Mouse (Mus musculus): ENCODE data around the gene Usp47. TPM values are rescaled to one million over a fixed set of nuclear protein-coding genes. Genes with fewer than 3 reads are reported as not detected.

Usp47 gene
- polyA plus RNA-seq, 1 experiment from 2014 or later = 58.1 TPM

GRCm38 (mm10) chr7:112127085-112127637 is 103.9 kb downstream of the Usp47 start:
- 78% methylated on average over 5 of the region's 5 CpGs for WGBS
- Histone ChIP-seq H3K4me1 (no peaks in the 10 kb centered on the region), H3K9me3 (replicated peaks) (no peaks in the 10 kb centered on the region), H3K4me2 (no peak overlapping the region), H3K27me3 (replicated peaks) (no peaks in the 10 kb centered on the region), H3K9ac (replicated peaks) (no peak overlapping the region), H3K36me3 (no peaks in the 10 kb centered on the region), H3K4me3 (replicated peaks) (no peak overlapping the region), H3K27ac (replicated peaks) (no peak overlapping the region)
- no peak for ATAC-seq (ENCODE audit: low FRiP score)

GRCm38 (mm10) chr7:112127954-112128353 is 104.7 kb downstream of the Usp47 start:
- WGBS = 79% methylated on average over 4 of the region's 4 CpGs
- Histone ChIP-seq H3K27me3 (replicated peaks) (no peaks in the 10 kb centered on the region), H3K9ac (replicated peaks) (no peak overlapping the region), H3K27ac (replicated peaks) (no peak overlapping the region), H3K9me3 (replicated peaks) (no peaks in the 10 kb centered on the region), H3K36me3 (no peaks in the 10 kb centered on the region), H3K4me1 (no peaks in the 10 kb centered on the region), H3K4me3 (replicated peaks) (no peak overlapping the region), H3K4me2 (no peak overlapping the region)
- ATAC-seq (ENCODE audit: low FRiP score) = no peak

GRCm38 (mm10) chr7:112128810-112129209 is 105.5 kb downstream of the Usp47 start:
- 87% methylated on average over 4 of the region's 4 CpGs for WGBS
- Histone ChIP-seq H3K36me3 (no peaks in the 10 kb centered on the region), H3K27me3 (replicated peaks) (no peaks in the 10 kb centered on the region), H3K9me3 (replicated peaks) (no peaks in the 10 kb centered on the region), H3K4me1 (no peaks in the 10 kb centered on the region), H3K27ac (replicated peaks) (no peak overlapping the region), H3K9ac (replicated peaks) (no peak overlapping the region), H3K4me2 (no peak overlapping the region), H3K4me3 (replicated peaks) (no peak overlapping the region)
- ATAC-seq (ENCODE audit: low FRiP score) = no peak

GRCm38 (mm10) chr7:112129851-112130250 is 106.5 kb downstream of the Usp47 start:
- no peaks in the 10 kb centered on the region for H3K9me3 ChIP-seq (replicated peaks)
- no peak overlapping the region for H3K9ac ChIP-seq (replicated peaks)
- WGBS = 85% methylated on average over 6 of the region's 6 CpGs
- no peak for ATAC-seq (ENCODE audit: low FRiP score)
- no peak overlapping the region for H3K4me2 ChIP-seq
- no peaks in the 10 kb centered on the region for H3K4me1 ChIP-seq
- H3K36me3 ChIP-seq = no peaks in the 10 kb centered on the region
- H3K27ac ChIP-seq (replicated peaks) = no peak overlapping the region
- no peaks in the 10 kb centered on the region for H3K27me3 ChIP-seq (replicated peaks)
- H3K4me3 ChIP-seq (replicated peaks) = no peak overlapping the region

- 97% methylated on average over 3 of the region's 3 CpGs for WGBS
- H3K9ac ChIP-seq (replicated peaks) = no peak overlapping the region
- no peaks in the 10 kb centered on the region for H3K36me3 ChIP-seq
- H3K27me3 ChIP-seq (replicated peaks) = no peaks in the 10 kb centered on the region
- no peak overlapping the region for H3K27ac ChIP-seq (replicated peaks)
- H3K9me3 ChIP-seq (replicated peaks) = no peaks in the 10 kb centered on the region
- no peak overlapping the region for H3K4me3 ChIP-seq (replicated peaks)
- no peak overlapping the region for H3K4me2 ChIP-seq
- ATAC-seq (ENCODE audit: low FRiP score) = no peak
- no peaks in the 10 kb centered on the region for H3K4me1 ChIP-seq
These were observed 107.4 kb downstream of the Usp47 start for GRCm38 (mm10) chr7:112130660-112131059.

GRCm38 (mm10) chr7:112132005-112132404 is 108.7 kb downstream of the Usp47 start:
- Histone ChIP-seq H3K27me3 (replicated peaks) (no peaks in the 10 kb centered on the region), H3K36me3 (no peaks in the 10 kb centered on the region), H3K9ac (replicated peaks) (no peak overlapping the region), H3K4me2 (no peak overlapping the region), H3K27ac (replicated peaks) (no peak overlapping the region), H3K9me3 (replicated peaks) (no peaks in the 10 kb centered on the region), H3K4me3 (replicated peaks) (no peak overlapping the region), H3K4me1 (no peaks in the 10 kb centered on the region)
- ATAC-seq (ENCODE audit: low FRiP score) = no peak
- WGBS = 47% methylated on average over 6 of the region's 6 CpGs

GRCm38 (mm10) chr7:112133277-112133676 is 110.0 kb downstream of the Usp47 start:
- Histone ChIP-seq H3K27ac (replicated peaks) (no peak overlapping the region), H3K4me2 (no peak overlapping the region), H3K9me3 (replicated peaks) (no peaks in the 10 kb centered on the region), H3K4me3 (replicated peaks) (no peak overlapping the region), H3K36me3 (no peaks in the 10 kb centered on the region), H3K4me1 (no peaks in the 10 kb centered on the region), H3K9ac (replicated peaks) (no peak overlapping the region), H3K27me3 (replicated peaks) (no peaks in the 10 kb centered on the region)
- 87% methylated on average over 5 of the region's 5 CpGs for WGBS
- no peak for ATAC-seq (ENCODE audit: low FRiP score)

- no peak overlapping the region for H3K27ac ChIP-seq (replicated peaks)
- H3K4me3 ChIP-seq (replicated peaks) = no peak overlapping the region
- no peaks in the 10 kb centered on the region for H3K36me3 ChIP-seq
- no peak overlapping the region for H3K4me2 ChIP-seq
- 91% methylated on average over 4 of the region's 4 CpGs for WGBS
- H3K27me3 ChIP-seq (replicated peaks) = no peaks in the 10 kb centered on the region
- no peak overlapping the region for H3K9ac ChIP-seq (replicated peaks)
- no peaks in the 10 kb centered on the region for H3K4me1 ChIP-seq
- ATAC-seq (ENCODE audit: low FRiP score) = no peak
- H3K9me3 ChIP-seq (replicated peaks) = no peaks in the 10 kb centered on the region
These were observed 111.9 kb downstream of the Usp47 start for GRCm38 (mm10) chr7:112135161-112135560.

GRCm38 (mm10) chr7:112136537-112136936 is 113.2 kb downstream of the Usp47 start:
- Histone ChIP-seq H3K36me3 (no peaks in the 10 kb centered on the region), H3K4me3 (replicated peaks) (no peak overlapping the region), H3K9me3 (replicated peaks) (no peaks in the 10 kb centered on the region), H3K9ac (replicated peaks) (no peak overlapping the region), H3K4me1 (no peaks in the 10 kb centered on the region), H3K4me2 (no peak overlapping the region), H3K27me3 (replicated peaks) (no peaks in the 10 kb centered on the region), H3K27ac (replicated peaks) (no peak overlapping the region)
- 90% methylated on average over 5 of the region's 5 CpGs for WGBS
- ATAC-seq (ENCODE audit: low FRiP score) = no peak

GRCm38 (mm10) chr7:112138168-112138508 is 114.8 kb downstream of the Usp47 start:
- Histone ChIP-seq H3K4me3 (replicated peaks) (no peak overlapping the region), H3K9me3 (replicated peaks) (no peaks in the 10 kb centered on the region), H3K27ac (replicated peaks) (no peak overlapping the region), H3K4me1 (peaks cover 3% of the 10 kb centered on the region; the same call in 1 of the 2 replicates), H3K27me3 (replicated peaks) (no peaks in the 10 kb centered on the region), H3K4me2 (no peak overlapping the region), H3K36me3 (no peaks in the 10 kb centered on the region), H3K9ac (replicated peaks) (no peak overlapping the region)
- WGBS = 90% methylated on average over 7 of the region's 7 CpGs
- ATAC-seq (ENCODE audit: low FRiP score) = no peak

- H3K27ac ChIP-seq (replicated peaks) = no peak overlapping the region
- ATAC-seq (ENCODE audit: low FRiP score) = no peak
- no peak overlapping the region for H3K9ac ChIP-seq (replicated peaks)
- no peak overlapping the region for H3K4me3 ChIP-seq (replicated peaks)
- no peaks in the 10 kb centered on the region for H3K36me3 ChIP-seq
- H3K9me3 ChIP-seq (replicated peaks) = no peaks in the 10 kb centered on the region
- H3K27me3 ChIP-seq (replicated peaks) = no peaks in the 10 kb centered on the region
- H3K4me2 ChIP-seq = no peak overlapping the region
- WGBS = 76% methylated on average over 11 of the region's 11 CpGs
- H3K4me1 ChIP-seq = peaks cover 7% of the 10 kb centered on the region; the same call in 1 of the 2 replicates
These were observed 115.5 kb downstream of the Usp47 start for GRCm38 (mm10) chr7:112138509-112139405.

- 87% methylated on average over 2 of the region's 2 CpGs for WGBS
- no peak overlapping the region for H3K4me2 ChIP-seq
- peaks cover 7% of the 10 kb centered on the region; the same call in 1 of the 2 replicates for H3K4me1 ChIP-seq
- no peaks in the 10 kb centered on the region for H3K27me3 ChIP-seq (replicated peaks)
- no peaks in the 10 kb centered on the region for H3K9me3 ChIP-seq (replicated peaks)
- no peak overlapping the region for H3K27ac ChIP-seq (replicated peaks)
- no peak for ATAC-seq (ENCODE audit: low FRiP score)
- H3K36me3 ChIP-seq = no peaks in the 10 kb centered on the region
- no peak overlapping the region for H3K9ac ChIP-seq (replicated peaks)
- H3K4me3 ChIP-seq (replicated peaks) = no peak overlapping the region
These were observed 117.4 kb downstream of the Usp47 start for GRCm38 (mm10) chr7:112140725-112141124.
